Mouse (Mus musculus) neural tube, embryonic 13.5 days (tissue): ENCODE data around the gene Tpp1. TPM values are rescaled to one million over a fixed set of nuclear protein-coding genes. Genes with fewer than 3 reads are reported as not detected.

Experiments
- ATAC-seq: fragments of 200-750 bp; cut with Nextera tagmentation; 2 replicates; pipeline ENCODE4 v1.8.0; 2017; ENCODE audit warnings: low read depth, mild to moderate bottlenecking, moderate TSS enrichment, moderate library complexity
- H3K27ac ChIP-seq: fragments of 300-500 bp; sonication (generic); replicated peaks from 2 replicates; pipeline ENCODE4 v1.5.1; 2015; ENCODE audit warnings: moderate library complexity, mild to moderate bottlenecking, inconsistent platforms
- H3K27me3 ChIP-seq: fragments of 300-500 bp; sonication (generic); 2 replicates; pipeline ENCODE4 v1.6.1; 2015; ENCODE audit warnings: mild to moderate bottlenecking, inconsistent platforms
- H3K36me3 ChIP-seq: fragments of 300-500 bp; sonication (generic); 2 replicates; pipeline ENCODE4 v1.6.1; 2015; ENCODE audit warnings: mild to moderate bottlenecking, inconsistent platforms
- H3K4me1 ChIP-seq: fragments of 300-500 bp; sonication (generic); replicated peaks from 2 replicates; pipeline ENCODE4 v1.6.1; 2015; ENCODE audit warnings: inconsistent platforms
- H3K4me2 ChIP-seq: fragments of 300-500 bp; sonication (generic); 2 replicates; pipeline ENCODE4 v1.6.1; 2015; ENCODE audit warnings: inconsistent platforms, mild to moderate bottlenecking, moderate library complexity
- H3K4me3 ChIP-seq: fragments of 300-500 bp; sonication (generic); 2 replicates; pipeline ENCODE4 v1.5.1; 2015; ENCODE audit warnings: mild to moderate bottlenecking, inconsistent platforms
- H3K9ac ChIP-seq: fragments of 300-500 bp; sonication (generic); 2 replicates; pipeline ENCODE4 v1.6.1; 2015; ENCODE audit warnings: moderate library complexity, mild to moderate bottlenecking, inconsistent platforms
- H3K9me3 ChIP-seq: fragments of 300-500 bp; sonication (generic); 2 replicates; pipeline ENCODE4 v1.6.1; 2016; ENCODE audit warnings: inconsistent platforms
- WGBS: fragments of 180-500 bp; shearing (Covaris S2); methylation state at CpG from one replicate; pipeline ENCODE4 v1.1.7; 2015; 5-methylcytosine and 5-hydroxymethylcytosine counted together
- polyA plus RNA-seq: library from polyadenylated mRNA; unstranded; fragments of >200 nt; fragmentation: Nextera tagmentation; extraction: Ambion mirVana; gene quantifications from 2 replicates; pipeline ENCODE4 v1.2.1, GENCODE M21; 2015

The Tpp1 gene
- polyA plus RNA-seq = 48.4 and 49.2 TPM in 2 replicates

GRCm38 (mm10) chr7:105751491-105752433 is at the start of gene Tpp1:
Gene Tpp1 (minus strand): TSS chr7:105752235.
- Histone ChIP-seq H3K27ac (peak within 1 kb of the TSS; percentile 46; the same call in 1 of the 2 replicates), H3K4me1 (peaks cover 24% of the 10 kb centered on the region), H3K9ac (peak within 1 kb of the TSS; percentile 76), H3K27me3 (no peaks in the 10 kb centered on the region), H3K4me3 (peak within 1 kb of the TSS; percentile 49), H3K4me2 (peak within 1 kb of the TSS; percentile 63), H3K36me3 (peaks cover 67% of the 10 kb centered on the region), H3K9me3 (no peaks in the 10 kb centered on the region)
- 24% methylated on average over 20 of the region's 20 CpGs for WGBS
- peak; percentile 92 for ATAC-seq

- Histone ChIP-seq H3K9me3 (no peaks in the 10 kb centered on the region), H3K4me1 (no peaks in the 10 kb centered on the region), H3K36me3 (no peaks in the 10 kb centered on the region), H3K27me3 (no peaks in the 10 kb centered on the region), H3K4me2 (no peak overlapping the region), H3K27ac (no peak overlapping the region), H3K4me3 (no peak overlapping the region), H3K9ac (no peak overlapping the region)
- no peak for ATAC-seq
- WGBS = 85% methylated on average over 3 of the region's 3 CpGs
Measured at GRCm38 (mm10) chr7:105796972-105797371, 44.9 kb upstream of the Tpp1 start.

DNA sequence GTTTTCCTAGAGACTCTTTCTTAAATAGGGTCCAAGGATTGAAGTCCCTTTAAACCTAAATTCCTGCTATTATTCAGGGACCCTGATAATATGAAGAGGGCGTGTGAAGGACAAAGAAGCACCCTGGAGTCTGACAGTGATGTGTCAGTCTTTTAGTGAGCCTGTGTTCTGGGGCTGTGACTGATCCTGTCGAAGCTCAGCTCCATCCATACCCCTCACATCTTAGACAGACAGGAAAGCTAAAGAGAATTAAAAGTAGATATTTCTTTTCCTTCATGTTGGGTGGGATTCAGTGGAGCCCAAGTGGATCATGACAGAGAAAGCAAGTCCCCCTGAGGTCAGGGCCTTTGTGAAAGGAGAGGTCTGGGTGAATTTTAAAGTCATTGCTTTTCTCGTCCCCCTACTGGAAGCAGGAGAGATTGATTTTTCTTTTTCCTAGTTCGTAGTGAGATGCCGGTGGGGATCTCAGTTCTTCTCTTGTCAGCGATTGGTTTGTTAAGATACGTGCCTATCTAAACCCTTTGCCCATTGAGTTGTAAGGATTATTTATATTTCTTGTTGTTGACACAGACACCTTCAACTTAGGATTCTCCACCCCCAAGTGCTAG is 43.8 kb upstream of the Tpp1 start:
- H3K9me3 ChIP-seq = no peaks in the 10 kb centered on the region
- ATAC-seq = no peak
- H3K27me3 ChIP-seq = no peaks in the 10 kb centered on the region
- no peaks in the 10 kb centered on the region for H3K36me3 ChIP-seq
- H3K9ac ChIP-seq = no peak overlapping the region
- no peak overlapping the region for H3K27ac ChIP-seq
- 19% methylated on average over 7 of the region's 7 CpGs for WGBS
- no peaks in the 10 kb centered on the region for H3K4me1 ChIP-seq
- H3K4me2 ChIP-seq = no peak overlapping the region
- no peak overlapping the region for H3K4me3 ChIP-seq

GRCm38 (mm10) chr7:105793701-105794100 is 41.7 kb upstream of the Tpp1 start:
- H3K4me1 ChIP-seq = peaks cover 6% of the 10 kb centered on the region
- no peak for ATAC-seq
- no peak overlapping the region for H3K4me3 ChIP-seq
- H3K36me3 ChIP-seq = no peaks in the 10 kb centered on the region
- H3K9ac ChIP-seq = no peak overlapping the region
- H3K9me3 ChIP-seq = no peaks in the 10 kb centered on the region
- H3K27ac ChIP-seq = no peak overlapping the region
- H3K4me2 ChIP-seq = no peak overlapping the region
- 81% methylated on average over 7 of the region's 7 CpGs for WGBS
- H3K27me3 ChIP-seq = no peaks in the 10 kb centered on the region

DNA sequence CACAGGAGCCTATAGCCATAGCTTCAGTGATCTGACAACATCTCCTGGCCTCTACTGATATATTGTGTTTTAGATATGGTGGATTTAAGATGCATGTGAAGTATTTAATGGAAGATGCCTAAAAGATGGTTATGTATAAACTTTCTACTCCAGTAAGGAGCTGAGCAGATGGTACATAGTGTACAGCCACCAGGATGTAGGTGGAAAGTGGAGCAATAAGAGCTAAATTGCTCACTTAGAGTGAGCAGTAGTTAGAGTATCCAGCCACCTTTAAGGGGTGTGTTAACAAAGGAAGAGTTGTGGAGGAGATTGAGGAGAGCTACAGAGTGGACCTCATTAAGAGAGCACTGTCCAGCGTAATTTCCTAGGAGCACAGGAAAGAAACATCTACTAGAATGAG is 39.1 kb upstream of the Tpp1 start:
- no peak for ATAC-seq

GRCm38 (mm10) chr7:105787285-105788140 is 35.5 kb upstream of the Tpp1 start, which contains the start of gene Dchs1:
Gene Dchs1 (minus strand): TSS chr7:105787654.
- peak within 1 kb of the TSS; percentile 89 for H3K4me2 ChIP-seq
- no peaks in the 10 kb centered on the region for H3K27me3 ChIP-seq
- H3K36me3 ChIP-seq = peaks cover 25% of the 10 kb centered on the region
- H3K9me3 ChIP-seq = no peaks in the 10 kb centered on the region
- peak within 1 kb of the TSS; percentile 98 for H3K27ac ChIP-seq
- ATAC-seq = peak; percentile 76
- peak within 1 kb of the TSS; percentile 99 for H3K9ac ChIP-seq
- H3K4me3 ChIP-seq = peak within 1 kb of the TSS; percentile 91
- H3K4me1 ChIP-seq = peaks cover 58% of the 10 kb centered on the region
- WGBS = under 1% methylated on average over 87 of the region's 97 CpGs

More for the DNA sequence above, 39.1 kb upstream of the Tpp1 start:
- H3K9me3 ChIP-seq = no peaks in the 10 kb centered on the region
- H3K9ac ChIP-seq = no peak overlapping the region
- WGBS = 80% methylated on average over 1 of the region's 1 CpGs
- H3K4me2 ChIP-seq = no peak overlapping the region
- no peak overlapping the region for H3K27ac ChIP-seq
- H3K4me3 ChIP-seq = no peak overlapping the region
- H3K36me3 ChIP-seq = 0 out of 2 replicates have a peak, but pooled peaks cover 1% of the 10 kb centered on the region
- H3K27me3 ChIP-seq = no peaks in the 10 kb centered on the region
- peaks cover 22% of the 10 kb centered on the region for H3K4me1 ChIP-seq

DNA sequence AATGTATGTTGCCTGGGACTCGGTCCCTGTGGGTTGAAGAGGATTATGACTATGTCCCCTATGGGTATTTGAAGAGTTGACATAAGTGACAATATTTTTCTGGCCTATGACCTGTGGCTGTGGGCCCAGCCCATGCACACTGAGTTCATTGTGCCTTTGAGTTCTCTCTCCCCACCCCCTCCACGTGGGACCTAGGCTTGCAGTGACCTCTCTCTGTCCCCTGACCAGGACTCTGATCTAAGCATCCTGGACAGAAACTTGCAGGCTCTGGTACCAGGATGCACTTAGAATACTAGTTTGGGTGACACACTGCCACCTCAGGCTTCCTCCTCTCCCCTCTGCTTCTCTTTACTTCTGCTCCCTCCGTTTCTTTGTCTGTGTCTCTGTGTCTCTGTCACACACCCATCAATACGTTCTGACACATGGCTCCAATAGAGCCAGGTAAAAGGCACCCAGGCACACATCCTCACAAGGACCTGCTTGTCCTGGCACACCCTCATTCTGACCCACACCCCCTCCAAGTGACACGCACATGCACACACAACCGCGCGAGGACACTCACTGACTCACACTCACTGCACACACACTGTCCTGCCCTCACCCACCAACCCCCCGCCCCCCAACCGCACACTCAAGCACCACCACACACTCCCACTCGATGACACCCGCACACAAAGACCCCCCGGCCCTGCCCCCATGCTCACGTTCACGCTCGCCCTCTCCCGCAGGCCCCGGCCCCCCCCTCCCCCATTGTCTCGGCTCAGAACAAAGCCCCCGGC is 34.7 kb upstream of the Tpp1 start:
- Histone ChIP-seq H3K4me1 (peaks cover 63% of the 10 kb centered on the region), H3K27me3 (no peaks in the 10 kb centered on the region), H3K9me3 (no peaks in the 10 kb centered on the region), H3K36me3 (peaks cover 33% of the 10 kb centered on the region), H3K9ac (peak overlapping the region; percentile 99), H3K4me2 (peak overlapping the region; percentile 89), H3K27ac (peak overlapping the region; percentile 98), H3K4me3 (peak overlapping the region; percentile 91)
- peak; percentile 81 for ATAC-seq
- 5% methylated on average over 20 of the region's 20 CpGs for WGBS

DNA sequence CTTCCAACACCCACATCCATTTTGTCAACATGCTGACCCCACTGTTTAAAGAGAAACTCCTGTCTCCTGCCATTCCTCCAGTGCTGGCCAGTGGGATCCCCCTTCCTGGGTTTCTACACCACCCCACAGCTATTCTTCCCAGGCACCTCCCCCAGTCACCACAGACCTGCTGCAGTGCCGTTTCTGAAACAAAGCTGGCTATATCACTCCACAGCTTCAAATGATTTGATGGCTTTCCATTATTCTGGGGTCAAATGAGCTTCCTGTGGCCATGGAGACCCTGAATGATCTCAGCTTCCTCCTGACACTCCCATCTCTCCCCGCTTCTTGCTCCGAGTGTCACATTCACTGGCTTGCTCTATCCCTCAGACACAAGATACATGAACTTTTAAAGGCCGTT is 32.5 kb upstream of the Tpp1 start:
- no peaks in the 10 kb centered on the region for H3K27me3 ChIP-seq
- WGBS = 3% methylated on average over 4 of the region's 4 CpGs
- H3K4me2 ChIP-seq = peak overlapping the region; percentile 89
- peaks cover 77% of the 10 kb centered on the region for H3K4me1 ChIP-seq
- H3K9me3 ChIP-seq = no peaks in the 10 kb centered on the region
- peak overlapping the region; percentile 99 for H3K9ac ChIP-seq
- H3K27ac ChIP-seq = no peak overlapping the region
- peaks cover 55% of the 10 kb centered on the region for H3K36me3 ChIP-seq
- peak overlapping the region; percentile 91 for H3K4me3 ChIP-seq
- ATAC-seq = no peak

DNA sequence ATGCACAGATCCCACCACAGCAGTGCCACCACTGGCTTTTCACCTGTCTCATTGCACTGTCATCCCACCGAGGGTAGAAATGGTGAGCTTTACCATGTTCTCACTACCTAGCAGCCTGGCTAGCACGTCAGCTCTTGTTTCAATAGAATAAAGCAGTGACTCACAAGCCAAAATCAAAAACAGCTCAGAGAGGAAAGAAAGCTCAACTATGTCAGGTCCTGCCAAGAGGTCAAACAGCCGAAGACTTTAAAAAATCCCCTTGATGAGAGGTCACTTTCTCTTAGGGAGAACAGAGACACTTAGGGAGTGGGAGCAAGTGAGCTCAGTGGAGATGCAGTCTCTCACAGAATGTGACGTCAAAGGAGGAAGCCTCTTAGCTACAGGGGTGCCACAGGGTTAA is 31.8 kb upstream of the Tpp1 start:
- Histone ChIP-seq H3K27ac (no peak overlapping the region), H3K9ac (peak overlapping the region; percentile 6; the same call in 1 of the 2 replicates), H3K27me3 (no peaks in the 10 kb centered on the region), H3K4me1 (peaks cover 80% of the 10 kb centered on the region), H3K36me3 (peaks cover 62% of the 10 kb centered on the region), H3K9me3 (no peaks in the 10 kb centered on the region), H3K4me2 (peak overlapping the region; percentile 89), H3K4me3 (0 out of 2 replicates have a peak overlapping the region, but pooled peaks have one; percentile 91)
- ATAC-seq = no peak
- 49% methylated on average over 4 of the region's 4 CpGs for WGBS

- Histone ChIP-seq H3K4me3 (peak overlapping the region; percentile 14; the same call in 1 of the 2 replicates), H3K27ac (peak overlapping the region; percentile 83), H3K9ac (peak overlapping the region; percentile 51), H3K4me2 (peak overlapping the region; percentile 41), H3K4me1 (peaks cover 87% of the 10 kb centered on the region), H3K27me3 (no peaks in the 10 kb centered on the region), H3K9me3 (no peaks in the 10 kb centered on the region), H3K36me3 (peaks cover 88% of the 10 kb centered on the region)
- WGBS = 17% methylated on average over 4 of the region's 4 CpGs
- ATAC-seq = peak; percentile 73
Measured at GRCm38 (mm10) chr7:105778553-105779265, 26.7 kb upstream of the Tpp1 start.
